Mouse (Mus musculus): ENCODE results near the gene Zswim4. TPM values are rescaled to one million over a fixed set of nuclear protein-coding genes. Genes with fewer than 3 reads are reported as not detected.
"Not testable (repeated sequence)": the region's sequence is repeated elsewhere in the genome, so short reads cannot be mapped to it uniquely, and the experiment has no call there.

The Zswim4 gene
- polyA plus RNA-seq (2012; rRNA removed) (1.9 and 2.1 TPM in 2 replicates), polyA plus RNA-seq (2014; fragmentation: Nextera tagmentation; extraction: Ambion mirVana) (0.74 and 1.4 TPM in 2 replicates)

- Histone ChIP-seq H3K9ac (replicated peaks) (peak within 1 kb of the TSS; percentile 92), H3K4me1 (replicated peaks; ENCODE audit: control insufficient read depth in 2 of 2, insufficient read depth in 2 of 2, low read length in 1 of 2) (peaks cover 2 to 4% of the 10 kb centered on the region in 2 experiments; a peak in 3 of 4 replicates), H3K36me3 (replicated peaks; ENCODE audit: control insufficient read depth, insufficient read depth, low read depth) (no peaks in the 10 kb centered on the region), H3K9me3 (ENCODE audit: control insufficient read depth, low read length) (no peaks in the 10 kb centered on the region), H3K4me3 (ENCODE audit: insufficient read depth in 1 of 2, low read depth in 2 of 2, low read length in 2 of 2) (peak within 1 kb of the TSS; percentile 72 to 86), H3K4me2 (ENCODE audit: low read depth) (peak within 1 kb of the TSS; percentile 93), H3K27me3 (ENCODE audit: control insufficient read depth, insufficient read depth, low read length) (no peaks in the 10 kb centered on the region), H3K27ac (peak within 1 kb of the TSS; percentile 74)
- ATAC-seq (ENCODE audit: insufficient read depth) (peak; percentile 99), DNase-seq (ENCODE audit: low read depth in 3 of 3, low spot score in 3 of 3) (peak; percentile 99)
- TF ChIP-seq EP300 (IDR thresholded peaks at IDR 0.05; ENCODE audit: low read depth): no peak
- no peak for TF ChIP-seq CTCF (IDR thresholded peaks at IDR 0.05; ENCODE audit: low read depth)
- under 1% methylated on average over 34 of the region's 35 CpGs for WGBS (ENCODE audit: insufficient replicate concordance)
Measured at GRCm38 (mm10) chr8:84236998-84237473, at the start of gene Zswim4. Gene Zswim4, minus strand, starts transcription at chr8:84237055.

- not testable (repeated sequence) for H3K4me3 ChIP-seq (ENCODE audit: insufficient read depth in 1 of 2, low read depth in 2 of 2, low read length in 2 of 2); H3K9ac ChIP-seq (replicated peaks); H3K36me3 ChIP-seq (replicated peaks; ENCODE audit: control insufficient read depth, insufficient read depth, low read depth); H3K27me3 ChIP-seq (ENCODE audit: control insufficient read depth, insufficient read depth, low read length); H3K4me1 ChIP-seq (replicated peaks; ENCODE audit: control insufficient read depth in 2 of 2, insufficient read depth in 2 of 2, low read length in 1 of 2); H3K4me2 ChIP-seq (ENCODE audit: low read depth); H3K27ac ChIP-seq; H3K9me3 ChIP-seq (ENCODE audit: control insufficient read depth, low read length); ATAC-seq (ENCODE audit: insufficient read depth)
- peak in 2 of 3 experiments; percentile 13 to 17 for DNase-seq (ENCODE audit: low read depth in 3 of 3, low spot score in 3 of 3)
- WGBS (ENCODE audit: insufficient replicate concordance): 16% methylated on average over 4 of the region's 5 CpGs
- peak; percentile 67 for TF ChIP-seq CTCF (IDR thresholded peaks at IDR 0.05; ENCODE audit: low read depth)
Measured at GRCm38 (mm10) chr8:84285665-84286064, 48.8 kb upstream of the Zswim4 start.

- Histone ChIP-seq H3K36me3 (replicated peaks; ENCODE audit: control insufficient read depth, insufficient read depth, low read depth) (no peaks in the 10 kb centered on the region), H3K9ac (replicated peaks) (no peak overlapping the region), H3K9me3 (ENCODE audit: control insufficient read depth, low read length) (no peaks in the 10 kb centered on the region), H3K4me1 (replicated peaks; ENCODE audit: control insufficient read depth in 2 of 2, insufficient read depth in 2 of 2, low read length in 1 of 2) (no peaks in the 10 kb centered on the region), H3K27me3 (ENCODE audit: control insufficient read depth, insufficient read depth, low read length) (no peaks in the 10 kb centered on the region), H3K4me3 (ENCODE audit: insufficient read depth in 1 of 2, low read depth in 2 of 2, low read length in 2 of 2) (no peak overlapping the region), H3K27ac (no peak overlapping the region), H3K4me2 (ENCODE audit: low read depth) (no peak overlapping the region)
- no peak for TF ChIP-seq EP300 (IDR thresholded peaks at IDR 0.05; ENCODE audit: low read depth)
- no peak for TF ChIP-seq CTCF (IDR thresholded peaks at IDR 0.05; ENCODE audit: low read depth)
- ATAC-seq (ENCODE audit: insufficient read depth) (no peak), DNase-seq (ENCODE audit: low read depth in 3 of 3, low spot score in 3 of 3) (no peak)
- 33% methylated on average over 9 of the region's 9 CpGs for WGBS (ENCODE audit: insufficient replicate concordance)
Measured at GRCm38 (mm10) chr8:84284608-84285063, 47.8 kb upstream of the Zswim4 start.

- Histone ChIP-seq H3K4me2 (ENCODE audit: low read depth) (no peak overlapping the region), H3K27me3 (ENCODE audit: control insufficient read depth, insufficient read depth, low read length) (no peaks in the 10 kb centered on the region), H3K9ac (replicated peaks) (no peak overlapping the region), H3K4me1 (replicated peaks; ENCODE audit: control insufficient read depth in 2 of 2, insufficient read depth in 2 of 2, low read length in 1 of 2) (peaks cover 0 to 3% of the 10 kb centered on the region in 2 experiments; a peak in 1 of 4 replicates), H3K9me3 (ENCODE audit: control insufficient read depth, low read length) (no peaks in the 10 kb centered on the region), H3K4me3 (ENCODE audit: insufficient read depth in 1 of 2, low read depth in 2 of 2, low read length in 2 of 2) (no peak overlapping the region), H3K27ac (no peak overlapping the region), H3K36me3 (replicated peaks; ENCODE audit: control insufficient read depth, insufficient read depth, low read depth) (no peaks in the 10 kb centered on the region)
- 42% methylated on average over 10 of the region's 10 CpGs for whole genome bisulfite sequencing (ENCODE audit: insufficient replicate concordance)
- TF ChIP-seq EP300 (IDR thresholded peaks at IDR 0.05; ENCODE audit: low read depth) (no peak), CTCF (IDR thresholded peaks at IDR 0.05; ENCODE audit: low read depth) (no peak)
- ATAC-seq (ENCODE audit: insufficient read depth) (no peak), DNase-seq (ENCODE audit: low read depth in 3 of 3, low spot score in 3 of 3) (no peak)
Measured at GRCm38 (mm10) chr8:84280777-84281176, 43.9 kb upstream of the Zswim4 start.

GRCm38 (mm10) chr8:84276447-84276846, 39.6 kb upstream of the Zswim4 start:
- Histone ChIP-seq H3K4me2 (ENCODE audit: low read depth) (no peak overlapping the region), H3K9me3 (ENCODE audit: control insufficient read depth, low read length) (no peaks in the 10 kb centered on the region), H3K9ac (replicated peaks) (no peak overlapping the region), H3K36me3 (replicated peaks; ENCODE audit: control insufficient read depth, insufficient read depth, low read depth) (no peaks in the 10 kb centered on the region), H3K27ac (no peak overlapping the region), H3K4me3 (ENCODE audit: insufficient read depth in 1 of 2, low read depth in 2 of 2, low read length in 2 of 2) (no peak overlapping the region), H3K4me1 (replicated peaks; ENCODE audit: control insufficient read depth in 2 of 2, insufficient read depth in 2 of 2, low read length in 1 of 2) (peaks cover 0 to 3% of the 10 kb centered on the region in 2 experiments; a peak in 1 of 4 replicates), H3K27me3 (ENCODE audit: control insufficient read depth, insufficient read depth, low read length) (no peaks in the 10 kb centered on the region)
- TF ChIP-seq EP300 (IDR thresholded peaks at IDR 0.05; ENCODE audit: low read depth): no peak
- 21% methylated on average over 1 of the region's 1 CpGs for WGBS (ENCODE audit: insufficient replicate concordance)
- no peak for DNase-seq (ENCODE audit: low read depth in 3 of 3, low spot score in 3 of 3)
- no peak for ATAC-seq (ENCODE audit: insufficient read depth)
